Mouse (Mus musculus) limb, embryonic 10.5 days (tissue): Measurements from ENCODE around the gene Gadd45gip1. TPM values are rescaled to one million over a fixed set of nuclear protein-coding genes. Genes with fewer than 3 reads are reported as not detected.

Experiments
- DNase-seq: peaks from one replicate; pipeline ENCODE4 v3.0.0-alpha.2; 2017; ENCODE audit warnings: low spot score
- H3K27ac ChIP-seq: fragments of 300-500 bp; sonication (generic); 2 replicates; pipeline ENCODE4 v1.5.1; 2016; ENCODE audit warnings: mild to moderate bottlenecking
- H3K27me3 ChIP-seq: fragments of 300-500 bp; sonication (generic); 2 replicates; pipeline ENCODE4 v1.6.1; 2016; ENCODE audit warnings: low read depth, mild to moderate bottlenecking; ENCODE audit not compliant: poor library complexity, severe bottlenecking
- H3K36me3 ChIP-seq: fragments of 300-500 bp; sonication (generic); 2 replicates; pipeline ENCODE4 v1.6.1; 2016; ENCODE audit warnings: mild to moderate bottlenecking, moderate library complexity
- H3K4me1 ChIP-seq: fragments of 300-500 bp; sonication (generic); 2 replicates; pipeline ENCODE4 v1.6.1; 2016
- H3K4me3 ChIP-seq: fragments of 300-500 bp; sonication (generic); 2 replicates; pipeline ENCODE4 v1.5.1; 2016; ENCODE audit warnings: mild to moderate bottlenecking, moderate library complexity
- H3K9me3 ChIP-seq: fragments of 300-500 bp; sonication (generic); replicated peaks from 2 replicates; pipeline ENCODE4 v1.6.1; 2016; ENCODE audit warnings: mild to moderate bottlenecking
- WGBS: fragments of 180-500 bp; shearing (Covaris S2); methylation state at CpG from one replicate; pipeline ENCODE4 v1.1.7; 2016; 5-methylcytosine and 5-hydroxymethylcytosine counted together
- polyA plus RNA-seq: library from polyadenylated mRNA; unstranded; fragments of >200 nt; fragmentation: Nextera tagmentation; extraction: Ambion mirVana; gene quantifications from 2 replicates; pipeline ENCODE4 v1.2.1, GENCODE M21; 2016

Gadd45gip1 gene
- polyA plus RNA-seq, 1 experiment from 2014 or later, result 51.7 TPM

DNA sequence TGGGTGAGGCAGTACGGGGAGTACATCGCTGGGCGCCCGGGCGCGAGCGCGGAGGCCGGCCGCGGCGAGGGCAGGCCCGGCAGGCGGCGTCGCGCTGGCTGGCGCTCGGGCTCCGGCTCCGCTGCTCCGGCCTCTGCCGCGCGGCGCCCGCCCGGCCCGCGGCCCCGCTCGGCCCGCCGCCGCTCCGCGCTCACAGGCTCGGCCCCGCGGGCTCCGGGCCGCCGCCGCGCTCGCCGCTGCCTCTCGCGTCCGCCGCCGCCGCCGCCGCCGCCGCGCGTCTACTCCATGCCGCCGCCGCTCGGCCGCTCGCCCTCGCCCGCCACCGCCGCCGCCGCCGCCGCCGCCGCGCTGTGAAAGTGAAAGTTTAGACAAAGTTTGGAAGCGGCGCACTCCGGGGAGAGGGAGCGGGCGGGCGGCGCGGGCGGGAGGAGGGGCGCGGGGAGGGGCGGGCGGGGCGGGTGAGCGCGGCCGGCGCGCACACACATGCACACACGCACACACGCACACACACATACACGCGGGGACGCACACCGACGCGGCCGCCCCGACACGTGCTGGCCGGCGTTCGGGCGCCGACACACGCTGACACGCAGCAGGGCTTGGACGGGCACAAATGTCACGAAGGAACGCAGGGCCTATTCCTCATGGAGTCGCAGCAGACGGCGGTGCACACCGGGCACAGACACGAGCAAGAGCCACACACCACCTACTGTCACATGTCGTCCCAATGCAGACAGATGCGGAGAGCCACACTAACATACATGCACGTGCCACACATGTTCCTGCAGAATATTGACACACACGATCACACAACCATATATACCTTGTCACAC is 31.1 kb upstream of the Gadd45gip1 start, which contains the start of gene Nfix:
Gene Nfix (minus strand): TSS at position 346 of the 833 bp plus-strand sequence.
- H3K4me3 ChIP-seq, result peak within 1 kb of the TSS; percentile 59
- no peaks in the 10 kb centered on the region for H3K36me3 ChIP-seq
- peak within 1 kb of the TSS; percentile 82 for H3K27ac ChIP-seq
- peaks cover 97% of the 10 kb centered on the region for H3K27me3 ChIP-seq
- 23% methylated on average over 107 of the region's 125 CpGs for WGBS
- peaks cover 23% of the 10 kb centered on the region for H3K4me1 ChIP-seq
- DNase-seq, result peak; percentile 73
- no peaks in the 10 kb centered on the region for H3K9me3 ChIP-seq

DNA sequence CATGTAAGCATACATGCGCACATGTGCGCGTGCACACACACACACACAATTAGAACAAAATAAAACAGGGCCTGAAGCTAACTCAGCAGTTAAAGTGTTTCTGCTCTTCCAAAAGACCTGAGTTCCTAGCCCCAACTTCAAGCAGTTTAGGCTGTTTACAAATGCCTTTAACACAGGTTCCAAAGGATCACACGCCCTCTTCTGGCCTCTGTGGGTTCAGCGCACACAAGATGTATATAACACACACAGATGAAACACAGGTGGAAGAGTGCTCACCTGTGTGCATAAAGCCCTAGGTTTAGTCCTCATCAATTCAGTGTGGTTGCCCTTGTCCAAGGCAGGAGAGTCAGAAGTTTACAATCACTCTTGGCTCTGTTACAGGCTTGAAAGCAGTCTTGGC is 25.3 kb upstream of the Gadd45gip1 start:
- Histone ChIP-seq H3K9me3 (no peaks in the 10 kb centered on the region), H3K27ac (no peak overlapping the region), H3K27me3 (peaks cover 97% of the 10 kb centered on the region), H3K4me3 (no peak overlapping the region), H3K4me1 (peaks cover 11% of the 10 kb centered on the region), H3K36me3 (no peaks in the 10 kb centered on the region)
- no peak for DNase-seq
- WGBS, result 93% methylated on average over 5 of the region's 5 CpGs

DNA sequence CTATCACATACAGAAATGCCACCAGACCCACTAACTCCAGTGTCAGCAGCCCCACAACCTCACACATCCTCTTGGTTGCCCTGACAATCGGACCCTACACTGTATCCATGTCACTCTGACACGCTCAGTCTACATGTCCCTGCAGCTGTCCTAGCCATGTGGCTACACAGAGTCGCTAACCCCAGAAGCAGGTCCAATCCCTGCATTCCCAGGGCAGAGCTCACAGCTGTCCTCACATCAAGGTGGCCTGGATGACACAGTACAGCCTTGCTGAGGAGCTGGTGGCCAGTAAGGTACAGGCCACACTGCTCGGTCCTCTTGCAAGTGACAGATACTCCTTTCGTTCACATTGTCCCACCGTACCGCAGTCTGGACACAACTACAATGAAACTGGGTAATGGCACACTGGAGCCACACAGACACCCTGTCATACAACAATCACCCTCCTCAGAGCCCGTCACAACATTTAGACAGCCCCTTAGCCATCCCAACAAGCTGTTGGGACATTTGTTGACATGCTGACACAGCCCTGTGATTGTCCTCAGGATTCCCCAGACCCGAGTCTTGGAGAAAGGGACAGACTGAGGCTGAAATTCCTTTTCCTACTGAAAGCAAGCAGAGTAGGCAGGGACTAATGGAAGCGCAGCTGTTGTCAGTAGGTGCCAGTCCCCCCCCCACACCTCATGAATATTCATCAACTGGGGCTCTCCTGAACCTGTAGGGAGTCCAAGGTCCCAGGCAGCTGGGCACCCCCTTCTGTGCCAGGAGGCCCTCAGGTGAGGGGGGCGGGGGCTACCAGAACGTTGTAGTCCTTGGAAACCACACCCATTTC is 22.0 kb upstream of the Gadd45gip1 start:
- WGBS, result 61% methylated on average over 12 of the region's 12 CpGs

DNA sequence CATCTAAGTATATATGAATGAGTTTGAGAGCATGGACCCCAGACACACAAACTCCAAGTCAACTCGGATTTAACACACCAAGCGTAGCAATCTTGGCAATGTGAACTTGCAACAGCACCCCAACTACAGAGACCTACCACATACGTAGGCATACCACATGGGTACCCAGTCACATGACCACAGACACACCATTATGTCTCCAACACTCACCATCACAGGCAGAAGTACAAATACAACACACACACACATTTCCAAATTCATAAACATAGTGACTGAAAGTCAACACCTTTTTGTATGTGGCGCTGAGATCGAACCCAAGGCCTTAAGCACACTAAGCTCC is 21.4 kb upstream of the Gadd45gip1 start:
- H3K9me3 ChIP-seq, result no peaks in the 10 kb centered on the region
- H3K27me3 ChIP-seq, result peaks cover 97% of the 10 kb centered on the region
- DNase-seq, result no peak
- H3K36me3 ChIP-seq, result no peaks in the 10 kb centered on the region
- H3K27ac ChIP-seq, result no peak overlapping the region
- peaks cover 16% of the 10 kb centered on the region for H3K4me1 ChIP-seq
- WGBS, result 81% methylated on average over 5 of the region's 5 CpGs
- no peak overlapping the region for H3K4me3 ChIP-seq

More for the DNA sequence above, 22.0 kb upstream of the Gadd45gip1 start:
- peaks cover 97% of the 10 kb centered on the region for H3K27me3 ChIP-seq
- no peaks in the 10 kb centered on the region for H3K9me3 ChIP-seq
- peaks cover 10% of the 10 kb centered on the region for H3K4me1 ChIP-seq
- H3K36me3 ChIP-seq, result no peaks in the 10 kb centered on the region
- H3K27ac ChIP-seq, result no peak overlapping the region
- H3K4me3 ChIP-seq, result no peak overlapping the region
- DNase-seq, result no peak

- Histone ChIP-seq H3K4me3 (peak overlapping the region; percentile 45), H3K36me3 (no peaks in the 10 kb centered on the region), H3K27ac (peak overlapping the region; percentile 63), H3K27me3 (peaks cover 95% of the 10 kb centered on the region), H3K9me3 (no peaks in the 10 kb centered on the region), H3K4me1 (peaks cover 22% of the 10 kb centered on the region)
- DNase-seq, result peak; percentile 95
- WGBS, result under 1% methylated on average over 32 of the region's 32 CpGs
Observed at GRCm38 (mm10) chr8:84810896-84811295, 20.4 kb upstream of the Gadd45gip1 start.

DNA sequence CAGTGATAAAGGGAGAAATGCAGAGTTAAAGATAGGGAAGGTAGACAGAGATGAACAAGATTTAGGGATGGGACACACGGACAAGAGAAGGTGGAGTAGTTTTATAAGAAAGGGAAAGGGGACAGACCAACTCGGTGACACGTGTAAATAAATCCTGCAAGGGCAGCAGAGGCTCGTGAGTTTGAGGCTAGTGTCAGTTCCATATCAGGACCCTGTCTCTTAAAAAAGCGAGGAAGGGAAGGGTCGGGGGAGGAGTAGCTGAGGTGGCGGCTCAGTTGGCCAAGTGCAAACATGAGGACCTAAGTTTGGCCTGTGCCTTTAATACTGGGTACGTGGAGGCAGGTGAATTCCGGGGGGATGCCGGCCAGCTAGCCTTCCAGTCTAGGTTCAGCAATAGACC is 20.0 kb upstream of the Gadd45gip1 start:
- WGBS, result 27% methylated on average over 10 of the region's 10 CpGs
- no peak for DNase-seq
- peaks cover 95% of the 10 kb centered on the region for H3K27me3 ChIP-seq
- peak overlapping the region; percentile 45 for H3K4me3 ChIP-seq
- peaks cover 22% of the 10 kb centered on the region for H3K4me1 ChIP-seq
- no peaks in the 10 kb centered on the region for H3K9me3 ChIP-seq
- no peaks in the 10 kb centered on the region for H3K36me3 ChIP-seq
- peak overlapping the region; percentile 63 for H3K27ac ChIP-seq

- Histone ChIP-seq H3K9me3 (no peaks in the 10 kb centered on the region), H3K27ac (no peak overlapping the region), H3K36me3 (no peaks in the 10 kb centered on the region), H3K4me3 (no peak overlapping the region), H3K4me1 (peaks cover 22% of the 10 kb centered on the region), H3K27me3 (peaks cover 84% of the 10 kb centered on the region)
- 2% methylated on average over 5 of the region's 5 CpGs for WGBS
- peak; percentile 88 for DNase-seq
Observed at GRCm38 (mm10) chr8:84813059-84813458, 18.3 kb upstream of the Gadd45gip1 start.

- peaks cover 77% of the 10 kb centered on the region for H3K27me3 ChIP-seq
Observed at GRCm38 (mm10) chr8:84813830-84814229, 17.5 kb upstream of the Gadd45gip1 start.

GRCm38 (mm10) chr8:84814240-84814554 is 17.1 kb upstream of the Gadd45gip1 start:
- 89% methylated on average over 11 of the region's 11 CpGs for WGBS
- Histone ChIP-seq H3K27me3 (peaks cover 73% of the 10 kb centered on the region), H3K9me3 (no peaks in the 10 kb centered on the region), H3K36me3 (no peaks in the 10 kb centered on the region), H3K4me1 (peaks cover 22% of the 10 kb centered on the region), H3K27ac (no peak overlapping the region), H3K4me3 (no peak overlapping the region)
- DNase-seq, result no peak

More at GRCm38 (mm10) chr8:84813830-84814229, 17.5 kb upstream of the Gadd45gip1 start:
- Histone ChIP-seq H3K4me1 (peaks cover 22% of the 10 kb centered on the region), H3K9me3 (no peaks in the 10 kb centered on the region), H3K36me3 (no peaks in the 10 kb centered on the region), H3K4me3 (no peak overlapping the region), H3K27ac (no peak overlapping the region)
- WGBS, result 90% methylated on average over 3 of the region's 3 CpGs
- DNase-seq, result no peak

- no peaks in the 10 kb centered on the region for H3K36me3 ChIP-seq
- H3K27me3 ChIP-seq, result peaks cover 67% of the 10 kb centered on the region
- H3K27ac ChIP-seq, result peak overlapping the region; percentile 51
- H3K9me3 ChIP-seq, result no peaks in the 10 kb centered on the region
- H3K4me3 ChIP-seq, result no peak overlapping the region
- WGBS, result 45% methylated on average over 19 of the region's 19 CpGs
- DNase-seq, result no peak
- peaks cover 22% of the 10 kb centered on the region for H3K4me1 ChIP-seq
Observed at GRCm38 (mm10) chr8:84814555-84815441, 16.5 kb upstream of the Gadd45gip1 start.

- Histone ChIP-seq H3K27ac (peak overlapping the region; percentile 51; the same call in 1 of the 2 replicates), H3K4me1 (peaks cover 22% of the 10 kb centered on the region), H3K36me3 (no peaks in the 10 kb centered on the region), H3K27me3 (peaks cover 61% of the 10 kb centered on the region), H3K9me3 (no peaks in the 10 kb centered on the region), H3K4me3 (no peak overlapping the region)
- peak; percentile 95 for DNase-seq
- 14% methylated on average over 9 of the region's 9 CpGs for WGBS
Observed at GRCm38 (mm10) chr8:84815547-84815946, 15.8 kb upstream of the Gadd45gip1 start.

DNA sequence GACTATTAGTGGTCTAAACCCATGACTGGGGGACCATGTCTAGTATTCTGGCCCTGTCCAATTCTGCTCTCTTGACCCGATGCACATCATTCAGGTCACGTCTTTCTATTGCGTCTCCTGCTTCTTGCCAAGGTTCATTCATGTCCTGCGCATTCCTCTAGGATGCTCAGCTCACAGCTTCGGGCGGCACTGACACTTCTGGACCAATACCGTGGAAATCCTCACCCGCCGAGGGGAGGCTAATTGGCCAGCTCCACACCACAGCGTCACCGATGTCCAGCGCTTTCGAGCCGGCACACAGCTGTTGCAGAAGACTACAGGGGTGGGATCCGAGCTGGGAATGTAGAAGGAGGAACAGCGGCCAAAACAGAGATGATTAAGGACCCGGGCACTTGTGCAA is 15.2 kb upstream of the Gadd45gip1 start:
- Histone ChIP-seq H3K4me3 (no peak overlapping the region), H3K36me3 (no peaks in the 10 kb centered on the region), H3K27ac (no peak overlapping the region), H3K9me3 (no peaks in the 10 kb centered on the region), H3K4me1 (peaks cover 17% of the 10 kb centered on the region), H3K27me3 (peaks cover 55% of the 10 kb centered on the region)
- WGBS, result 79% methylated on average over 17 of the region's 17 CpGs
- DNase-seq, result no peak
